Mouse (Mus musculus) liver, adult 2 months (tissue): ENCODE measurements around the gene Rsf1.

ENCODE experiments used
- CTCF ChIP-seq: fragments of 200-500 bp; IDR thresholded peaks from 2 replicates; pipeline ENCODE4 v1.5.1; 2011; ENCODE audit warnings: low read depth, low read length, control low read depth
- POLR2A ChIP-seq: fragments of 200-500 bp; IDR thresholded peaks from 2 replicates; pipeline ENCODE4 v1.6.1; 2011; ENCODE audit warnings: low read length, control low read depth; ENCODE audit not compliant: insufficient read depth; ENCODE audit errors: extremely low read depth

DNA sequence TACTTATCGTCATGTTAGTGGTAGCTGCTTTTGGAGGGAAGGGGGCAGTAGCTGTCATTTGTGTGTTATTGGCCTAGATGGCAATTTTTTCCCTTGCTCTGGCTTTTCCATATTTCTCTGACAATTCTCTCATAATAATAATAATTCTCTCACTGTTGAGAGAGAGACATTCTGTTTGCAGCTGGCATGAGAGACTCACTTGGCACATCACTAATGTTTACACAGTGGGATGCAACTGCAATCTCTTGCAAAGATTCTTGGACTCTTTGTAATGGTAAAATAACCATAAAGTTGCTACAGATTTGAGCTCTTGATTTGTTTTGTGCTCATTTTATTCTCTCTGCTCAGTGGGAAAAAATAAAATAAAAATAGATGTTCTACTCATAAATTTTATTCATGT is 137.6 kb downstream of the Rsf1 start:
- TF ChIP-seq CTCF (no peak), POLR2A (no peak)
